Comparison of ENCODE assay signal across 8 mouse cellular contexts in genomic region chrX:134686739-134687171, GRCm38 (mm10). TPM values are rescaled to one million over a fixed set of nuclear protein-coding genes. Genes with fewer than 3 reads are reported as not detected.
A peak's percentile ranks its signal among the peaks of the same experiment; 100 is the strongest.
DNase-seq lines count a peak whose midpoint lies in the region; ATAC-seq and TF ChIP-seq lines count a peak whose summit lies in the region.

No protein-coding gene starts in this region.

- peak overlapping the region; percentile 59 for H3K4me2 ChIP-seq in forebrain, embryonic 16.5 days (ENCODE audit: low read length)
- peak overlapping the region; percentile 63 for H3K4me2 ChIP-seq in intestine, postnatal 0 days (replicated peaks; ENCODE audit: low read depth)

- TF ChIP-seq CTCF in intestine, postnatal 0 days (IDR thresholded peaks at IDR 0.05; ENCODE audit: low read depth): no peak
- TF ChIP-seq CTCF in lung, adult 2 months (IDR thresholded peaks at IDR 0.05; ENCODE audit: insufficient read depth, low read length): no peak

- H3K9ac ChIP-seq in forebrain, embryonic 16.5 days (replicated peaks; ENCODE audit: low read depth, low read length): peak overlapping the region; percentile 80
- peak overlapping the region; percentile 31; the same call in 1 of the 2 replicates for H3K9ac ChIP-seq in intestine, postnatal 0 days (ENCODE audit: low read depth, low read length)

- H3K36me3 ChIP-seq in forebrain, embryonic 16.5 days (ENCODE audit: control insufficient read depth, insufficient read depth): peaks cover 6% of the 10 kb centered on the region; the same call in 1 of the 2 replicates
- no peaks in the 10 kb centered on the region for H3K36me3 ChIP-seq in intestine, postnatal 0 days (ENCODE audit: control insufficient read depth, insufficient read depth)

- no peaks in the 10 kb centered on the region for H3K27me3 ChIP-seq in forebrain, embryonic 16.5 days (replicated peaks; ENCODE audit: control insufficient read depth, insufficient read depth, low read length)
- 0 out of 2 replicates have a peak, but pooled peaks cover 3% of the 10 kb centered on the region for H3K27me3 ChIP-seq in intestine, postnatal 0 days (replicated peaks; ENCODE audit: control insufficient read depth, insufficient read depth, low read length)

- 13% methylated on average over 15 of the region's 16 CpGs for WGBS in forebrain, embryonic 16.5 days
- WGBS in intestine, postnatal 0 days: 23% methylated on average over 16 of the region's 16 CpGs
- WGBS in lung, adult 2 months: 29% methylated on average over 16 of the region's 16 CpGs

- no peaks in the 10 kb centered on the region for H3K9me3 ChIP-seq in forebrain, embryonic 16.5 days (ENCODE audit: control insufficient read depth, low read length)
- no peaks in the 10 kb centered on the region for H3K9me3 ChIP-seq in intestine, postnatal 0 days (ENCODE audit: control insufficient read depth)

- peak overlapping the region; percentile 60 for H3K4me3 ChIP-seq in forebrain, embryonic 16.5 days (replicated peaks; ENCODE audit: low read length)
- peak overlapping the region; percentile 43 for H3K4me3 ChIP-seq in intestine, postnatal 0 days (ENCODE audit: low read depth, low read length)
- peak overlapping the region; percentile 85 for H3K4me3 ChIP-seq in lung, adult 2 months (replicated peaks; ENCODE audit: extremely low read depth, low read depth, low read length)

- TF ChIP-seq POLR2A in lung, adult 2 months (IDR thresholded peaks at IDR 0.05; ENCODE audit: borderline replicate concordance, extremely low read depth, low read depth, low read length): 0 out of 2 replicates have a peak, but pooled peaks have one; percentile 8

- peaks cover 11% of the 10 kb centered on the region; the same call in 1 of the 2 replicates for H3K4me1 ChIP-seq in forebrain, embryonic 16.5 days (replicated peaks; ENCODE audit: control insufficient read depth, insufficient read depth, low read length)
- H3K4me1 ChIP-seq in intestine, postnatal 0 days (replicated peaks; ENCODE audit: control insufficient read depth, insufficient read depth, low read length): no peaks in the 10 kb centered on the region
- no peaks in the 10 kb centered on the region for H3K4me1 ChIP-seq in lung, adult 2 months (ENCODE audit: control insufficient read depth, insufficient read depth, low read length)

- peak; percentile 3 for DNase-seq in thymus, postnatal 14 days
- no peak for DNase-seq in thymus, adult 18-20 months
- peak; percentile 6 for DNase-seq in lung, adult 2 months
- DNase-seq in retina, embryonic 14.5 days (ENCODE audit: low spot score): peak; percentile 47

- peak overlapping the region; percentile 92 for H3K27ac ChIP-seq in forebrain, embryonic 16.5 days (ENCODE audit: low read length)
- H3K27ac ChIP-seq in intestine, postnatal 0 days (ENCODE audit: low read depth, low read length): peak overlapping the region; percentile 71

- ATAC-seq in cerebellum, adult (ENCODE audit: insufficient number of reproducible peaks, low FRiP score, low TSS enrichment): peak; percentile 41; the same call in 1 of the 2 replicates
- ATAC-seq in forebrain, embryonic 16.5 days: peak; percentile 46
- ATAC-seq in intestine, postnatal 0 days: no peak
- ATAC-seq in granulocyte monocyte progenitor cell, adult 5-6 weeks (replicated peaks; ENCODE audit: poor library complexity, severe bottlenecking): no peak; the same call in 1 of the 2 replicates

RNA-seq across cellular contexts. Expression of gene Armcx4, which starts 0.4 kb away (rescaled TPM):
- polyA plus RNA-seq in forebrain, embryonic 16.5 days (2015; fragmentation: Nextera tagmentation; extraction: Ambion mirVana): 7.4 and 7.5 TPM in 2 replicates
- 1.2 and 1.4 TPM in 2 replicates for polyA plus RNA-seq in intestine, postnatal 0 days (2015; fragmentation: Nextera tagmentation; extraction: Ambion mirVana)
- polyA plus RNA-seq in lung, adult 2 months (2012; rRNA removed): 2.1 and 4.1 TPM in 2 replicates
- total RNA-seq in granulocyte monocyte progenitor cell, adult 5-6 weeks (2014; fragmentation: Nextera tagmentation): 3.8 and 6.1 TPM in 2 replicates
- 5.3 and 5.7 TPM in 2 replicates for total RNA-seq in granulocyte monocyte progenitor cell, adult 5-6 weeks (2017)

RNA-seq across cellular contexts. Expression of gene Armcx1, which starts 31.0 kb away (rescaled TPM):
- 77.4 and 83.3 TPM in 2 replicates for polyA plus RNA-seq in forebrain, embryonic 16.5 days (2015; fragmentation: Nextera tagmentation; extraction: Ambion mirVana)
- 12.1 and 12.9 TPM in 2 replicates for polyA plus RNA-seq in intestine, postnatal 0 days (2015; fragmentation: Nextera tagmentation; extraction: Ambion mirVana)
- polyA plus RNA-seq in lung, adult 2 months (2012; rRNA removed): 3.8 and 8.0 TPM in 2 replicates
- total RNA-seq in granulocyte monocyte progenitor cell, adult 5-6 weeks (2014; fragmentation: Nextera tagmentation): 5.3 and 10.4 TPM in 2 replicates
- total RNA-seq in granulocyte monocyte progenitor cell, adult 5-6 weeks (2017): 4.8 and 11.5 TPM in 2 replicates

Comparison
In these comparisons a context has a peak if more than half of its experiments do, and no peak if none do; other contexts are left out.
1. DNase-seq: peak in thymus, postnatal 14 days (single experiment), lung, adult 2 months (single experiment) and retina, embryonic 14.5 days (single experiment); none in thymus, adult 18-20 months (0 of 2).
2. ATAC-seq: peak in cerebellum, adult (single experiment) and forebrain, embryonic 16.5 days (single experiment); none in intestine, postnatal 0 days (single experiment) and granulocyte monocyte progenitor cell, adult 5-6 weeks (single experiment).
3. Peak in every context shown above with its lines, with median percentiles within 50 percentile points of each other: H3K4me3 ChIP-seq.